Mouse (Mus musculus): Measurements from ENCODE around the gene S1pr1. TPM values are rescaled to one million over a fixed set of nuclear protein-coding genes. Genes with fewer than 3 reads are reported as not detected.

S1pr1 gene
- polyA plus RNA-seq, 3 experiments from 2014 or later, result 148 to 162 (median 162) TPM

DNA sequence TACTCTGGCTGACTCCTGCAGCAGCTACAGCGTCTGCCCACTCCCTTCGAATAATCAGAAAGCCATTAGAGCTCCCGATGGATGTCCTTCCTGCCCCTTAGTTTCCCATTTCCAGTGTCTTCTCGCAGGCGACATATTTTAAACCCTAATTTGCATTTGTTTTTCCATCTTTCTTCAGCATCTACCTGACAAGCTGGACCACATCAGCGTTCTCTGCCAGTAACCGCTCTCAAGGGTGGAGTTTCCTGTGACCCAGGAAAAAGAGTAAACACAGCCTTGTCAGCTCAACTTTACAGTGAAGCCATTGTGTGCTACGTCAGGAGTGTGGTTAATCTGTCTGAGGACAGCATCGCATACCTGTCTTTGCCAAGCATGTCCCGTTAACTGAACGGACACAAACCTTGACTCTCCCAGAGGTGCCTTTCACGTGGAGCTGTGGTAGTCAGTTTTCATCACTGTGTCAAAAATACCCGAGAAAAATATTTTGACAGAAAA, 41.2 kb downstream of the S1pr1 start:
- ATAC-seq, result peak; percentile 78

DNA sequence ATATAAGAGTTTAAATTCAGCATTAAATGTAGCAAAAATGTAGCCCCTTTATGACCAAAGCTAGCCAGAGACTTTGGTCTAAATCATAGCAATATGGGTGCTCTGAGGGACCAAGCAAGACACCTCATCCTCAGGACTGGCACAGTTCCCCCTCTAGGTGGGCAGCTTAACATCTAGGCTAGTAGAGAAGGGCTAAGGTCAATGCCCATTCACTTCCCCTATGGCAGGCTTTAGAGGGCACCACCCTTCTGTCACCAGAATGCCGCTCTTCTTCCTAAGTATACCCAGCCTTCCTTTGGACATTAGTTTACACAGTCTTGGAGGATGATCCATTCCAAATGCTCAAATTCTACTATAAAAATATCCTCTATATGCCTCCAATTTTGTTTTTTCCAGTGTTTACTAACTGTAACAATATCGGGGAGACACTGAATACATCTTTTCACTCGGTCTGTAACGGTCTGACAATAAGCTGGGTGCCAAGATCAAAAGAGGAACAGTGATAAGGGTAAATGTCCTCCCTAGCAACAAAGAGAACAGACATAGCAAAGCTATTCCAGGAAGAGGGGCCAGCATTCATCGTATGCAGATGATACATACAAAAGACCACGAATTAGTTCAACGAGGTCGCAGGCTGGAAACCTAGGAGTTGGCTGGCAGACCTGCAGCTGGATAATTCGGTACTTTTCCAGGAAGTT, 41.8 kb downstream of the S1pr1 start:
- ATAC-seq, result peak; percentile 14

DNA sequence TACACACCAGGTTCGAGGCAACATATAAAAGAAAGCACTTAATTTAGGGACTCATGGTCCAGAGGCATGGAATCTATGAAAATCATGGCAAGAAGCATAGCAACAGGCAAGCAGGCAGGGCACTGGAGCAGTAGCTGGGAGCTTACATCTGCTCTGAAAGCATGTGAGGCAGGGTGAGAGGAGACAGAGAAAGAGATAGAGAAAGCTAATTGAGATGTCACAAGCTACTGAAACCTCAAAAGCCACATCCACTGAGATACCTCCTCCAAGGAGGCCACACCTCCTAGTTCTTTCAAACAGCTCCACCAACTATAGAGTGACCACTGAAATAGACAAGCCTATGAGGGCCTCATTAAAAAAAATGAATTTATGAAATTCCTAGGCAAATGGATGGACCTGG, 45.6 kb downstream of the S1pr1 start:
- ATAC-seq, result peak; percentile 80

DNA sequence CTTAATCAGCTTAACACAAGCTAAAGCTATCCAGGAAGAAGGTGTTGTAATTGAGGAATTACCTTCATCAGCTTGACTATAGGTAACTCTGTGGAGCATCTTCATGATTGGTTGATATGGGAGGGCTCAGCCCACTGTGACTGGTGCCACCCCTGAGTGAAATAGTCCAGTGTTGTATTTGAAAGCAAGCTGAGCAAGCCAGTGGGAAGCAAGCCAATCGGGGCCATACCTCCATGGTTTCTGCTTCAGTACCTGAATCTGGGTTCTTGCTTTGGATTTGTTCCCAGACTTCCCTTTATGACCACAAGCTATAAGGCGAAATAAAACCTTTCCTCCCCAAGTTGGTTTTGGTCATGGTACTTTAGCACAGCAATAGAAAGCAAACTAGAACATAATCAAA, 47.7 kb downstream of the S1pr1 start:
- ATAC-seq, result no peak

DNA sequence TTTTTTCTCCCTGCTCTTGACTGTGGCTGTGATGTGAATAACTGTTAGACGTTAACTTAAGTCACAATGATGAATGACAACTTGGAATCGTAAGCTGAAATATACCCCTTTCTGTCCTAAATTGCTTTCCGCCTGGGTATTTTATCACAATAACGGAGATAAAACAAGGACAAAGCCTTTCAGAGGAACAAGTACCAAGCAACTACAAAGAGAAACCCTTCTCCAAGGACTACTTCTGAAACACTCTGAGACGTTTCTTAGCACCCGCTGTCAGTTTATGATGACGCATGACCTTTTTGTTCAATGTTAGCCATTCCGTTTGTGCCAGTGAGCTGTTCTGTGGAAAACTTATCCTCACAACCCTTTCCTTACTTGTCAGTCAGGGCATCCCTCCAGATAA, 48.3 kb downstream of the S1pr1 start:
- no peak for ATAC-seq

DNA sequence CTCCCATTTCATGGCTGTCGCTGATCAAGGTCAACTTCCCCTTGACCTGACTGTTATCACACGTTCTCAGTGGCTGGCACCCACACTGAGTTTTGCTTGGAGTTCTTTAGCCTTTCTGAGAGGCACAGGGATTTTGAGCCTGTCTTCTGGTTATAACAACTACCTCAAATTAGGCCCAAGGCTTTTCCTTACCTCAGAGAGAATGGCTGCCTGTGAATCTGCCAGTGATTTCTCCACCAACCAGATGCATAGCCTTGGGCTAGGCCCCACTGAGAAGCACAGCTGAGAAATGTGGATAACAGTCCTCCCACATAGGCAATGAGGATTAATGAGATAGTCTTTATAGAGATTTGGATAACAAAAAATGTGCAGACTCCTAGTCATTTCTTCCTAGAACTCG, 50.4 kb downstream of the S1pr1 start:
- ATAC-seq, result no peak

DNA sequence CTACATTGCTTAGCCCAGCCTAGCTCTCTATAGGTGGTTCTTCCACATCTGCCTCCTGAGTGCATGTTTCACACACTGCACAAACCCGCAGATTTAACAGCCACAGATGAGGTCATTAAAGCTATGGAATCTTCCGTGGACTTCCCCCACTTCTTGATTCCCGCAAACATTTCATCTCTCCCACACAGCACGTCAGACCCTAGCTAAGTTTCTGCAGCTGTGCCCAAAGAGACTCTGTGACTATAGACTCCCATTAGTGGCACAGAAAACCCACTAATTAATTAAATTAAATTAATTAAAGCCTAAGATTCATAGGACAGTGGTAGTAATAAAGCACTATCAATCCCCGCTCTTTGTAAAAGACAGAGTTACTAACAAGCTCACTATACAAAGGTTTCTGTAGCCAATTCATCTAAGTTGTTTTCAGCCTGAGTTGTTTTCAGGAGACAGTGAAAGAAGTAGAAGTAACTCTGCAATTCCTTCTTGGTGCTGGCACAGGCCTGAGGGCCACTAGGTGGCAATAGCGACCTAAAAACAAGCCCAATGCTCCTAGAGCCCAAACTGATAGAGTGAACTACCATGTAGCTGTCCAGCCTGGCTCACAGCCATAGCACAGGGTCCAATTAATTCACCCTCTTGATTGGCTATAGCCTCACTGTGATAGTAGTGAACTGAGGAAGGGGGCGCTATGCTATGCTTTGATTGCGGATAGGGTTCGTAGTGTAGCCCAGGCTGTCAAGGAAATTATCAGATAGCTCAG, 54.0 kb downstream of the S1pr1 start:
- peak; percentile 97 for ATAC-seq

Other genes with a start within 250 kb of the S1pr1 start
- 10 to 100 TPM; 49.4 to 77.7 (median 74.5) TPM for gene Dph5, start 172.8 kb upstream of the S1pr1 start, polyA plus RNA-seq (2017; shearing (Covaris generic))